Comparison of ENCODE assay signal across 9 mouse cellular contexts in genomic region chr3:16466388-16466787, GRCm38 (mm10).
DNase-seq lines count a peak whose midpoint lies in the region; ATAC-seq and TF ChIP-seq lines count a peak whose summit lies in the region.
"Had no signal": no experiment of that assay in that cellular context is flagged by ENCODE, and none has a peak within 500 bp of the region (broad histone marks: within the 10 kb centered on the region; RNA-seq: fewer than 3 reads in every experiment).

No protein-coding gene starts in this region.

- peak; percentile 81 for TF ChIP-seq CTCF in kidney, postnatal 0 days (IDR thresholded peaks at IDR 0.05; ENCODE audit: low read depth)

- no peak overlapping the region for H3K27ac ChIP-seq in forebrain, embryonic 11.5 days (ENCODE audit: low read depth, low read length)
- H3K27ac ChIP-seq in kidney, postnatal 0 days: no peak overlapping the region
- no peak overlapping the region for H3K27ac ChIP-seq in limb, embryonic 14.5 days (replicated peaks; ENCODE audit: low read depth, low read length)

- no peaks in the 10 kb centered on the region for H3K4me1 ChIP-seq in forebrain, embryonic 11.5 days (replicated peaks; ENCODE audit: control insufficient read depth, insufficient read depth, low read length)
- no peaks in the 10 kb centered on the region for H3K4me1 ChIP-seq in kidney, postnatal 0 days (replicated peaks; ENCODE audit: insufficient read depth, low read length)
- H3K4me1 ChIP-seq in limb, embryonic 14.5 days (ENCODE audit: control insufficient read depth, insufficient read depth, low read length): no peaks in the 10 kb centered on the region

- peak overlapping the region; percentile 35; the same call in 1 of the 2 replicates for H3K4me2 ChIP-seq in forebrain, embryonic 11.5 days (ENCODE audit: low read depth, low read length, severe bottlenecking)
- H3K4me2 ChIP-seq in kidney, postnatal 0 days (ENCODE audit: low read length): no peak overlapping the region
- 0 out of 2 replicates have a peak overlapping the region, but pooled peaks have one; percentile 26 for H3K4me2 ChIP-seq in limb, embryonic 14.5 days (replicated peaks; ENCODE audit: low read depth, low read length, severe bottlenecking)

- H3K9me3 ChIP-seq in forebrain, embryonic 11.5 days (ENCODE audit: control insufficient read depth, low read length): no peaks in the 10 kb centered on the region
- no peaks in the 10 kb centered on the region for H3K9me3 ChIP-seq in kidney, postnatal 0 days (replicated peaks; ENCODE audit: low read length)
- H3K9me3 ChIP-seq in limb, embryonic 14.5 days (ENCODE audit: control insufficient read depth, low read length): no peaks in the 10 kb centered on the region

- no peaks in the 10 kb centered on the region for H3K27me3 ChIP-seq in forebrain, embryonic 11.5 days (ENCODE audit: control insufficient read depth, insufficient read depth, low read length)
- no peaks in the 10 kb centered on the region for H3K27me3 ChIP-seq in kidney, postnatal 0 days (ENCODE audit: insufficient read depth, low read length)
- H3K27me3 ChIP-seq in limb, embryonic 14.5 days (ENCODE audit: control insufficient read depth, insufficient read depth, low read length): no peaks in the 10 kb centered on the region

- H3K4me3 ChIP-seq in forebrain, embryonic 11.5 days (ENCODE audit: low read depth, low read length): no peak overlapping the region
- no peak overlapping the region for H3K4me3 ChIP-seq in kidney, postnatal 0 days (replicated peaks; ENCODE audit: low read depth, low read length)
- H3K4me3 ChIP-seq in limb, embryonic 14.5 days (replicated peaks; ENCODE audit: low read length): no peak overlapping the region; the same call in 1 of the 2 replicates
- H3K4me3 ChIP-seq: erythroblast, embryonic 14.5 days had no signal

- peak; percentile 38 for DNase-seq in kidney, adult 18-20 months
- no peak for DNase-seq in kidney, adult 11 months
- DNase-seq in c-Kit-positive CD71-negative TER-119-negative erythroid progenitor cells, embryonic 14.5 days (ENCODE audit: low read depth): peak; percentile 20
- DNase-seq in forebrain, embryonic 11.5 days (ENCODE audit: low spot score): peak; percentile 80
- peak; percentile 61 for DNase-seq in kidney, postnatal 0 days (ENCODE audit: low spot score)
- DNase-seq in limb, embryonic 14.5 days (ENCODE audit: low spot score): peak; percentile 66
- DNase-seq in retina, postnatal 7 days (ENCODE audit: low read depth, low spot score): peak; percentile 56

- peak; percentile 71 for ATAC-seq in forebrain, embryonic 11.5 days (replicated peaks; ENCODE audit: low FRiP score)
- no peak; the same call in 1 of the 2 replicates for ATAC-seq in kidney, postnatal 0 days (replicated peaks; ENCODE audit: low FRiP score, low read depth)
- no peak for ATAC-seq in limb, embryonic 14.5 days (ENCODE audit: low FRiP score, low read depth)
- ATAC-seq in megakaryocyte, adult 5-6 weeks (ENCODE audit: poor library complexity, severe bottlenecking): no peak

- H3K9ac ChIP-seq in forebrain, embryonic 11.5 days (ENCODE audit: low read length): peak overlapping the region; percentile 37; the same call in 1 of the 2 replicates
- no peak overlapping the region for H3K9ac ChIP-seq in kidney, postnatal 0 days (ENCODE audit: low read depth, low read length)
- H3K9ac ChIP-seq in limb, embryonic 14.5 days (ENCODE audit: low read depth, low read length, severe bottlenecking): no peak overlapping the region

- no peak for TF ChIP-seq POLR2A in limb, embryonic 14.5 days (IDR thresholded peaks at IDR 0.05; ENCODE audit: borderline replicate concordance, extremely low read depth, insufficient read depth, insufficient read length)

- H3K36me3 ChIP-seq in forebrain, embryonic 11.5 days (ENCODE audit: control insufficient read depth, insufficient read depth, low read length): no peaks in the 10 kb centered on the region
- H3K36me3 ChIP-seq in kidney, postnatal 0 days (ENCODE audit: insufficient read depth, low read length): no peaks in the 10 kb centered on the region
- H3K36me3 ChIP-seq in limb, embryonic 14.5 days (ENCODE audit: control insufficient read depth, insufficient read depth, low read length): no peaks in the 10 kb centered on the region

- 18% methylated on average over 9 of the region's 9 CpGs for WGBS in forebrain, embryonic 11.5 days
- 13% methylated on average over 9 of the region's 9 CpGs for WGBS in kidney, postnatal 0 days
- 16% methylated on average over 9 of the region's 9 CpGs for WGBS in limb, embryonic 14.5 days
